Mouse (Mus musculus): ENCODE results near the gene Wwtr1.

The Wwtr1 gene

DNA sequence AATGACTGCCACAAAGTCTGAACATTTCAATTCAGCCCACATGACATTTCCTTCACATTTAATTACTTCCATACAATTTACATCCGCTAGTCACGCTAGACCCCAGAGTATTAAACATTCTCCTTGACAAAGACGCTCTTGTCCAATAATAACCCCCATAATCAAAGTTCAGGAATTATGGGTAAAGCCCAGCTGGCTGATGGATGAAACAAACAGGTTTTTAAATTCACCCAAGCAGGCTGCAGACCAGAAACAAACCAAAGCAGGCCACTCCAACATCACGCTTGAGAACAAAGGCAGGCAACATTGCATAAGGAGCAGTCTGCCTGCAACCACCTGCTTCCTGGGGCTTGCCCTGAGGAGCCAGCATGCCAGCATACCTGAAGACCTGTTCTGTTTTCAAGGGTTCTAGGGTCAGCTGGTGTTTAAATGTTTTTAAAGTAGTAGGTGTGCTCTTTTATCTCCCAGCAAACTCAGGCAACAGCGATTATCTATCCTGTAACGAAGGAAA is 12.7 kb downstream of the Wwtr1 start:
- in situ Hi-C loops (cut with MseI, MboI), result no loop called here

DNA sequence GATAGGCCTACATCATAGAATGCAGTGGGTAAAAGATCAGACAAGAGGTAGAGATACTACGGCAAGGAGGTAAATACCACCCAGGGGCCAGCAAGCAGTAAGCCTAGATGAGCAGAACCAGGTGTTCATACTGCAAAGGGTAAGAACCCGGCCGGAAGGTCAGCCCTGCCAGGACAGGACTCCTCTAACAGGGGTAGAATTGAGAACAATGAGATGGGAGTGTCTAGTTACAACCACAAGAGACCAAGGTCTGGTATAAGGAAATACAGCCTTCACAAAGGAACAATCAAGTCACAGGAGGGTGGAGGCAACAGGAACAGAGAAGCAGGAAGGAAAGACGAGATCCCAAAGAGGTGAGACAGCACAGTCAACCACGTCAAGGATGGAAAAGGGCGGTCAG is 16.9 kb downstream of the Wwtr1 start:
- in situ Hi-C loops (cut with MseI, MboI), result no loop called here

DNA sequence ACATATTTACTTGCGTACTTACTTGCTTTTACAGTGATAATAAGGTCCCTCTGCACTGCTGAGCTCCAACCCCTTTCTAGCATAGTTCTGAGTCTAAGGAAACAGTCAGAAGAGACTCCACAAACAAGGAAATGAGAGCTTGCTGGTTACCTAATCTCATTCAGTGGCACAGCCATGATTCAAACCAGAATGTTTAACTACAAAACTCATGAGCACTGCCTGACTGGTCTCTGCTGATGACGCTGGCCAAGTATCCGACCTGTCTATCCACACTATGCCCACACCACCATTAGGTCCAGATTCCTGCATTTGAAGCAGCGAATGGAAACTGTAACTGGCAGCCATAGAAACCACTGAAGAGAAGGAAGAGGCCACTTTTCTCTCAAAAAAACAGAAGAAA is 18.3 kb downstream of the Wwtr1 start:
- in situ Hi-C loops (cut with MseI, MboI), result no loop called here

GRCm38 (mm10) chr3:57555560-57555959 is 20.1 kb downstream of the Wwtr1 start:
- in situ Hi-C loops (cut with MseI, MboI), result no loop called here

- in situ Hi-C loops (cut with MseI, MboI), result no loop called here
These were observed 20.8 kb downstream of the Wwtr1 start for GRCm38 (mm10) chr3:57554890-57555239.

DNA sequence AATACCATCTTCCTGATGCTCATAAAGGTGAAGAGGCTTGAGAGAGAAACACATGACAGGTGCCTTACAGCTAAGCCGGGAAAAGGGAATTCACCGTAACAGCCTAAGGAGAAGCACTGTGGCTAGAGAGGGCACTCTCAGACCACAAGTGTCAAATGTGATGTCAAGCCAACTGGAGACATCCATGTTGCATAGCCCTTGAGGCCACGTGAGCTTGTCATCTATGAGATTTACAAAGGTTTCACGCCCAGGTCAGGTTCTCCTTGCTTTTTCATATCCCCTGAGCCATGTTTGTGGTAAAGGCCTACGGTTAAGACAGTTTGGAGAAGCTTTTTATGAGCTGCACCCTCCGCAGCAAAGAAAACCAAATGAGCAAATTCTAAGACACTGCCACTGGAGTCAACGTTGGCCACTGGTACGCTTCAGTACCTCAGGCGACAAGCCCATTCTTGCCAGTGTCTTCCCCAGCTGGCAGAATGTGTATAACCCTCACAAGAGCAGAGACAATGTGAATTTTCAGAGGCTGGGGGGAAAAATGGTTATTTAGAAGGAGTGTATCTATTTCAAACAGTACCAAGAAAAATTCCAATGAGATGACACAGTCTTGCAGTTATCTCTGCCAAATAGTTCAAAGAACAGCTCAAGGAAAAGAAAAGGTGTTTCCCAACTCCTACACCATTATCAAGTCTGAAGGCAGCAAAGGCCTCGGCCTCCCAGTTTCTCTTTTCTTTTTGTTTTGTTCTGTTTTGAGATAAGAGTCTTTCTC is 21.4 kb downstream of the Wwtr1 start:
- in situ Hi-C loops (cut with MseI, MboI), result no loop called here

DNA sequence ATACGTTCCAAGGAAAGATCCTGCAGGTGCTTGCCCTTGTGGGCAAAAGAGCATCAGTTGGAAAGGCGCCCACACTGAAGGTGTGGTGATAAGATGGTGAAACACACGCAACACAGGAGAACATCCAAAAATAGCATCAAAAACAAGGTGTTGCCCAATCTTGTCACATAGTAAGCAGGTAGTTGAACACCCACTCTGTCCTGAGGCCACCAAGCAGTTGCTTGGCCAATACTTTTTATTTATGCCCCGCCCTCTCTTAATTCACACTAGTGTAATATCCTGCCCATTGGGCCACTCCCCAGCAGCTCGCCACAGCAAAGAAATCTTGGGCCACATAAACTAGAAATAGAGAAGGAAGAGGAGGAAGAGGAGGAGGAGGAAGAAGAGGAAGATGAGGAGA is 22.6 kb downstream of the Wwtr1 start:
- in situ Hi-C loops (cut with MseI, MboI), result no loop called here

- in situ Hi-C loops (cut with MseI, MboI), result no loop called here
These were observed 24.5 kb downstream of the Wwtr1 start for GRCm38 (mm10) chr3:57551210-57551609.

DNA sequence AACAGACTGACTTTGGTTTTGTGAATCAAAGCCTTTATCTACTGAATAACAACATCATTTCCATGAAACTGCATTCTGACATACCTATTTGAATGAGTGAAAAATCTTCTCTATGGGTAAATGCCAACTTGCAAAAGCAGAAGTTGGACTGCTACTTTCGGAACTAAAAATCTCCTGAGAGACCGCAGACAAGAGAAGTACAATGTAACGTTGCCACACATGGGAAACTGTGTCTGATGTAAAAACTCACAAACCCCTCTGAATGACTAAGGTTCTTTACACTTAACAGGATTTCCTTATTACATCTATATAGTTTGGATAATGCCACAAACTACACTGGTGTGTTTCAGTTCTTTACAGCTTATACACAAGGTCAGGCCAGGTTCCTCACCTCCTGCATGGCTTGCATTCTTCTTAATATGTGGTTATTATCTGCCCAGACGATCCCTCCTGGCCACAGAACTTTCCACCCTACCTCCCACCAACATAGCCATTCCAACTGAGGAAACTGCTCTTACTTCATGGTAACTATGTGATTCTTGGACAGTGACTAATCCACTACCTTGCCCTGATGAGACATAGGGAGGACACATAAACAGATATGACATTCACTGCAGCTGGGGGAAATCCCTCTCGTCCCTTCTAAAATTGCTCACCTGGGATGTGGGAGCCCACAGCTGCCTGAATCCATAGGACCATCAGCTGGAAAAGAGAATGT is 25.1 kb downstream of the Wwtr1 start:
- in situ Hi-C loops (cut with MseI, MboI), result no loop called here

DNA sequence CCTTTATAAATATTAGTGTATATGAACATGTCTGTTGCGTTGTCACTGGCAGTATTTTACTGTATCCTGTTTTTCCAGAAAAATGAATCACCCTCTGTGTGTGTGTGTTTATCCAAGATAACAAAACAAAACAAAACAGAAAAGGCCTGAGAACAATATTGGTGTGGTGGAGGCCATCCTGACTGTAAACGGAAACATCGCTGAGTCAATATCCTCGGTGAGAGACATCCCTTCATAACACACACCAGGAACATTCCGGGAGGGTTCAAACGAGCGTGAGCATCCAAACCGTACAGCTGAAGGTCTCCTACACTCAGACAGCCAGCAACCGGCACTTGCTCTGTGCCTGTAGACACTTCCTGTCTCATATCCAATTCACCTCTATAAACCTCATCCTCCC is 31.6 kb downstream of the Wwtr1 start:
- in situ Hi-C loops (cut with MseI, MboI), result no loop called here

- in situ Hi-C loops (cut with MseI, MboI), result no loop called here
These were observed 32.8 kb downstream of the Wwtr1 start for GRCm38 (mm10) chr3:57542848-57543380.

GRCm38 (mm10) chr3:57541205-57541604 is 34.5 kb downstream of the Wwtr1 start:
- in situ Hi-C loops (cut with MseI, MboI), result no loop called here

DNA sequence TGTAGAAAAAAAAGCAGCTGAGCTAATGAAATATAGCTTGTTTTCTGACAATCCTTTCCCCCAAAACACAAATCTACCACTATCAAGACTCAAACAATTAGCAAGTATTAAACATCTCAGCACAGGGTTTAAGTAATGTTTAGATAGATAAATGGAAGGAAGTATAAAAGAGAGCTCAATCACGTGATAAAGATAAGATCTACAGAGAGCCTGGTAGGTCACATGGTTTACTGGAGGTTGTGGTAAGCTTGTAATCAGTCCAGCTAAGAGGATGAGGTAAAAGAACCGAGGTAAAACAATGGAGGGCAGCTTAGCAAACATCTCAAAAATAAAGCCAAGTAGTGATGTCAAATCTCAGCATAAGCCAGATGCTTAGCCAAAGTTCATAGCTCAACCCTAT is 35.2 kb downstream of the Wwtr1 start:
- in situ Hi-C loops (cut with MseI, MboI), result no loop called here

DNA sequence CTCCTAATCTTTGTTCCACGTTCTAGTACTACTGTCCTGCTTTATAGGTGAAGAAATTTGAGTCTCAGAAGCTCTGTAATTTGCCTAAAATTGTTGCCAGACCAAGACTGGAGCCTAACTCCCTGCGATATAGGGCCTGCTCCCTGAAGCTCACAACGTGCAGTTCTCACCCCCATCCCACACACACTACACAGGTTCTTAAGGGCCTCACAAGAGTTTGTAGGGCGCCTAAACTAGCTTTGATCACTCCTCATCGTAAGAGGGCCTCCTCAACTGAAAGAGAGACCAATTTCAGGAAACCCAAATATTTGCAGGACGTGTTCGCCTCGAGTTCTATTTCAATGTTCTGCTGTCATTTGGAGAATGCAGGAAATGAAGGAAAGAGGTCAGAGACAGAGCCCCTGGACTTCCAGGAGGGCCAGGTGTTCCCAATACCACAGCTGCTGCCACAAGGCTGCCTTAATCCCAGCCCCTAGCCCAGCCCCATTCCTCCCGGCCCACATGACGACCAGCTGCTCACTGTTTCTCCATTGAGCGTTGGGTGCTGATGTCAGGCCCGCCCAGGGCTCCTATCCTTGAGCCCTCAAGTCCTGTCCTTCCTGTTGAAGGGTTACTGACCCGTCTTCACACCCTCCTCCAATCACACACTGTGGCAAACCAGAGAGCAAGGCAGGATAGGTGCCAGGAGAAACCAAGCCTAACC is 40.1 kb downstream of the Wwtr1 start:
- in situ Hi-C loops (cut with MseI, MboI), result no loop called here

- in situ Hi-C loops (cut with MseI, MboI), result no loop called here
These were observed 41.3 kb downstream of the Wwtr1 start for GRCm38 (mm10) chr3:57534450-57534849.

DNA sequence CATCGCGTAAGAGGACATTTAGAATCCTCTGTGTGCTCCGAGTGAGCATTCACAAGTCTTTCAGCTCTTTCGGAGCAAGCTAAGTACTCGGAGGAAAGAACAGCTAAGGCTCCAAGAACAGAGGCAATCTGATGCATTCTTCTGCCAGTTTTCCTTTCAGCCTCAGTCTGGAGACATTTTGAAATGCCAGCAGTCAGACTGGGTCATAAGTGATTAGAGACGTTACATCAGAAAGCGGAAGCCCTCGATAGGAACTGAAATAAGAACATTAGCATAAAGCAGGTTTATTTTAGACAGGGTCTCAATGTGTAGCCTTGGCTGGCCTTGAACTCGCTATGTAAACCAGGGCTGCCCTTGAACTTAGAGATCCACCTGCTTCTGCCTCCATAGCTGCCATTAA is 41.8 kb downstream of the Wwtr1 start:
- in situ Hi-C loops (cut with MseI, MboI), result no loop called here

- in situ Hi-C loops (cut with MseI, MboI), result no loop called here
These were observed 42.6 kb downstream of the Wwtr1 start for GRCm38 (mm10) chr3:57532991-57533725.

GRCm38 (mm10) chr3:57530836-57531235 is 44.9 kb downstream of the Wwtr1 start:
- in situ Hi-C loops (cut with MseI, MboI), result no loop called here

DNA sequence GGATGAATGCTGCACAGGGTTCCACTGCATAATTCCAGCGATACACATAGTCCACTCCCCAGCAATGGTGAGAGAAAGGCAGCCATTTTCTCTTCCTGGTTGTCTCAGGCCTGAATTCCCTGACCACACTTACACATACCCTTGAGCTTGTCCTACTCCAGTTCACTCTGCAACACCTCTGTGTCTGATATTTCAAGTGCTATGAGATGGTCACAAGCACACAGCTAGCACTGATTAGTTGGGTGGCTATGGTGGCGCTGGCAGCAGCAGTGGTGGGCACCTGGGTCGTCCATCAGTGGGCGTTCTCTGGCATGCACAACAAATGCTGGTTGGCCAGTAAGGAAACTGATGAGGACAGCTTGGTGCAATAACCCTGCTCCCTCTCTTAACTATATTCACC is 45.5 kb downstream of the Wwtr1 start:
- in situ Hi-C loops (cut with MseI, MboI), result no loop called here

- in situ Hi-C loops (cut with MseI, MboI), result no loop called here
These were observed 48.6 kb downstream of the Wwtr1 start for GRCm38 (mm10) chr3:57527154-57527553.

- in situ Hi-C loops (cut with MseI, MboI), result no loop called here
These were observed 52.6 kb downstream of the Wwtr1 start for GRCm38 (mm10) chr3:57523093-57523492.

DNA sequence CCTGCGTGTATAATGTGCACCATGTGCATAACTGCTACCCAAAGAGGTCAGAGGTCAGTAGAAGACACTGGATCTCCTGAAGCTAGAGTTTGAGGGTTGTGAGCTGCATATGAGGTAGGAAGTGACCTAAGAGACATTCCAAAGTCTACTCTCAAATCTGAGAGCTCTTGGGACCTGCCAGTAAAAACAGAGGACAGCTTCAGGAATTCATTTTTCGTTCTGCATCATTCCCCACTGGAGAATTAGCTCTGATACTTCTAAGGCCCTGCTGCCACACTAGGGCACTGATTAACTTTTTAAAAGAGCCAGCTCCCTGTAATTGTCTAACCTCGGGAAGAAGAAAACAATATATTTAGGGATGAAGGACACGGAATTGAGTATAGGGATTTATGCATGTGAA is 53.8 kb downstream of the Wwtr1 start:
- in situ Hi-C loops (cut with MseI, MboI), result no loop called here
